Mouse (Mus musculus) CH12.LX (cell line): ENCODE data around the gene Cdc37. TPM values are rescaled to one million over a fixed set of nuclear protein-coding genes. Genes with fewer than 3 reads are reported as not detected.

Experiments
- DNase-seq: peaks from one replicate; pipeline ENCODE4 v3.0.0-alpha.2; 2013; ENCODE audit errors: extremely low read depth
- H3K27ac ChIP-seq: 2 replicates; pipeline ENCODE4 v1.5.1; 2012; ENCODE audit warnings: low read depth, mild to moderate bottlenecking, control low read depth, moderate library complexity; ENCODE audit not compliant: insufficient read depth
- H3K27me3 ChIP-seq: replicated peaks from 2 replicates; pipeline ENCODE3; 2012; ENCODE audit warnings: inconsistent platforms
- H3K36me3 ChIP-seq, 2 experiments: replicated peaks in 1 of 2; 2 replicates each; pipeline versions ENCODE3 to v1.6.1; 2012; ENCODE audit warnings: inconsistent platforms in 1 of 2, low read length in 1 of 2, mild to moderate bottlenecking in 1 of 2, mixed read lengths in 1 of 2, moderate library complexity in 1 of 2; ENCODE audit not compliant: control insufficient read depth in 1 of 2, insufficient read depth in 1 of 2
- H3K4me1 ChIP-seq, 2 experiments: 2 replicates each; pipeline ENCODE4 v1.6.1; 2012; ENCODE audit warnings: inconsistent platforms in 1 of 2, moderate library complexity in 1 of 2; ENCODE audit not compliant: insufficient read depth in 2 of 2, control insufficient read depth in 1 of 2
- H3K4me2 ChIP-seq: 2 replicates; pipeline ENCODE4 v1.6.1; 2012; ENCODE audit warnings: low read depth, mild to moderate bottlenecking, control low read depth; ENCODE audit not compliant: poor library complexity, insufficient read depth, severe bottlenecking
- H3K4me3 ChIP-seq, 3 experiments: fragments of 150-350 bp in 1 of 3; sonication (generic) in 1 of 3; replicated peaks in 1 of 3; 2 replicates each; pipeline versions ENCODE3 to v1.5.1; 2011 to 2012; ENCODE audit warnings: low read depth in 2 of 3, low read length in 2 of 3, mild to moderate bottlenecking in 2 of 3, moderate library complexity in 2 of 3, control low read depth in 1 of 3, improper control_type of control experiment in 1 of 3, inconsistent platforms in 1 of 3, mixed read lengths in 1 of 3; ENCODE audit not compliant: poor library complexity in 1 of 3
- H3K79me2 ChIP-seq: replicated peaks from 2 replicates; pipeline ENCODE4 v1.6.1; 2012; ENCODE audit warnings: mild to moderate bottlenecking, moderate library complexity; ENCODE audit not compliant: control insufficient read depth, poor library complexity, insufficient read depth, severe bottlenecking; ENCODE audit errors: extremely low read depth
- H3K9ac ChIP-seq: 2 replicates; pipeline ENCODE4 v1.6.1; 2012; ENCODE audit warnings: low read depth, mild to moderate bottlenecking, control low read depth, moderate library complexity; ENCODE audit not compliant: insufficient read depth
- H3K9me3 ChIP-seq: replicated peaks from 2 replicates; pipeline ENCODE3; 2012; ENCODE audit warnings: low read length, inconsistent platforms, mixed read lengths
- BHLHE40 ChIP-seq: IDR thresholded peaks from 2 replicates; pipeline ENCODE4 v1.6.1; 2011; ENCODE audit warnings: mild to moderate bottlenecking, low read depth, low read length, improper control_type of control experiment
- CTCF ChIP-seq, 2 experiments: IDR thresholded peaks in 1 of 2; conservative IDR thresholded peaks in 1 of 2; 2 replicates each; pipeline ENCODE4 v1.5.1; 2011 to 2012; ENCODE audit warnings: low read depth in 2 of 2, low read length in 2 of 2, improper control_type of control experiment in 1 of 2, inconsistent platforms in 1 of 2, mild to moderate bottlenecking in 1 of 2, moderate library complexity in 1 of 2
- EP300 ChIP-seq: IDR thresholded peaks from 2 replicates; pipeline ENCODE4 v1.6.1; 2011; ENCODE audit warnings: low read length, improper control_type of control experiment
- ETS1 ChIP-seq: conservative IDR thresholded peaks from 2 replicates; pipeline ENCODE4 v1.6.1; 2012; ENCODE audit warnings: low read depth, mild to moderate bottlenecking, inconsistent platforms, low read length, improper control_type of control experiment, moderate library complexity
- HCFC1 ChIP-seq: IDR thresholded peaks from 2 replicates; pipeline ENCODE4 v1.6.1; 2012; ENCODE audit warnings: low read depth, mild to moderate bottlenecking, inconsistent platforms, low read length, improper control_type of control experiment
- JUND ChIP-seq: conservative IDR thresholded peaks from 2 replicates; pipeline ENCODE4 v1.6.1; 2011; ENCODE audit warnings: low read depth, low read length, improper control_type of control experiment
- KAT2A ChIP-seq: IDR thresholded peaks from 2 replicates; pipeline ENCODE4 v1.6.1; 2012; ENCODE audit warnings: low read length, improper control_type of control experiment, inconsistent platforms; ENCODE audit not compliant: insufficient replicate concordance
- MAFK ChIP-seq: IDR thresholded peaks from 2 replicates; pipeline ENCODE4 v1.6.1; 2011; ENCODE audit warnings: low read length, improper control_type of control experiment; ENCODE audit not compliant: insufficient replicate concordance
- MAX ChIP-seq: IDR thresholded peaks from 2 replicates; pipeline ENCODE4 v1.6.1; 2011; ENCODE audit warnings: low read length, improper control_type of control experiment
- MAZ ChIP-seq: IDR thresholded peaks from 2 replicates; pipeline ENCODE4 v1.6.1; 2012; ENCODE audit warnings: low read depth, mild to moderate bottlenecking, inconsistent platforms, low read length, improper control_type of control experiment, moderate library complexity
- MXI1 ChIP-seq: IDR thresholded peaks from 2 replicates; pipeline ENCODE4 v1.6.1; 2011; ENCODE audit warnings: mild to moderate bottlenecking, low read depth, low read length, improper control_type of control experiment
- RAD21 ChIP-seq: IDR thresholded peaks from 2 replicates; pipeline ENCODE4 v1.6.1; 2011; ENCODE audit warnings: low read depth, mild to moderate bottlenecking, low read length, improper control_type of control experiment, moderate library complexity
- RCOR1 ChIP-seq: conservative IDR thresholded peaks from 2 replicates; pipeline ENCODE4 v1.6.1; 2012; ENCODE audit warnings: low read depth, mild to moderate bottlenecking, inconsistent platforms, low read length, improper control_type of control experiment
- SMC3 ChIP-seq: IDR thresholded peaks from 2 replicates; pipeline ENCODE4 v1.6.1; 2011; ENCODE audit warnings: low read depth, low read length, improper control_type of control experiment
- USF1 ChIP-seq: IDR thresholded peaks from 2 replicates; pipeline ENCODE4 v1.6.1; 2014; ENCODE audit warnings: low read depth, mild to moderate bottlenecking, inconsistent platforms, low read length, improper control_type of control experiment
- ZMIZ1 ChIP-seq: IDR thresholded peaks from 2 replicates; pipeline ENCODE4 v1.6.1; 2012; ENCODE audit warnings: low read depth, mild to moderate bottlenecking, inconsistent platforms, low read length, improper control_type of control experiment
- ZNF384 ChIP-seq: IDR thresholded peaks from 2 replicates; pipeline ENCODE4 v1.6.1; 2012; ENCODE audit warnings: low read depth, low read length, improper control_type of control experiment, inconsistent platforms
- dilution Hi-C: fragments of 300-500 bp; cut with MboI; formaldehyde crosslinking; loops from 2 replicates; pipeline ENCODE4 v1.14.3; 2020; ENCODE audit warnings: low sequenced_read_pairs; ENCODE audit not compliant: extremely low pct_unique_long_range_greater_than_20kb, extremely low pct_ligation_motif_present
- in situ Hi-C: fragments of 300-500 bp; cut with MboI; formaldehyde crosslinking; loops from 3 replicates; pipeline ENCODE4 v1.14.3; 2019; ENCODE audit warnings: low sequenced_read_pairs, low pct_ligation_motif_present, low pct_unique_long_range_greater_than_20kb, mixed read lengths
- polyA plus RNA-seq: library from polyadenylated mRNA; unstranded; fragments of >175 nt; gene quantifications from 2 replicates; pipeline ENCODE4 v1.2.1, GENCODE M21; 2012; ENCODE audit warnings: low read depth; ENCODE audit not compliant: insufficient read length
- total RNA-seq, 2 experiments: library from RNA; depleted of rRNA; stranded (reverse); fragments of 300-350 nt in 1 of 2; fragments of >200 nt in 1 of 2; gene quantifications; 2 replicates each; pipeline ENCODE4 v1.2.3; 2012 to 2014

Gene Cdc37
- total and polyA plus RNA-seq, 3 experiments = 87.2 to 447 (median 230) TPM

DNA sequence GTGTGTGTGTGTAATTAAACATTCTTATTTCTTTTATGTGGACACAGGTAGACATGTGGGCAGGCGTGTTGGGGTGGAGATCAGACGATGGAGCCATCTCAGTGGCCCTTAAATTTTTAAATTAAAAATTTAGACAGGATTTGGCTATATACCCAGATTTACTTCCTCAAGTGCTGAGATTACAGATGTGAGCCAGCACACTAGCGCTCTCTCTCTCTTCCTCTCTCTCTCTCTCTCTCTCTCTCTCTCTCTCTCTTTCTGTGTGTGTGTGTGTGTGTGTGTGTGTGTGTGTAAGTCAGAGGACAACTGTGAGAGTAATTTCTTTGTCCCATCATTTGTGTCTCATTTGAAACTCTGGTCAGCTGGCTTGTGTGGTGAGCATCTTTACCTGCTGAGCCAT, 40.9 kb upstream of the Cdc37 start:
- H3K36me3 ChIP-seq = peaks cover 23 to 55% of the 10 kb centered on the region in 2 experiments
- H3K4me2 ChIP-seq = no peak overlapping the region
- H3K27ac ChIP-seq = no peak overlapping the region
- no peak overlapping the region for H3K4me3 ChIP-seq
- TF ChIP-seq MAZ = no peak
- no peak for TF ChIP-seq ZMIZ1
- TF ChIP-seq USF1 = no peak
- peaks cover 13 to 39% of the 10 kb centered on the region in 2 experiments for H3K4me1 ChIP-seq
- no peaks in the 10 kb centered on the region for H3K27me3 ChIP-seq
- no peaks in the 10 kb centered on the region for H3K79me2 ChIP-seq
- in situ Hi-C loops (no loop called here), dilution Hi-C loops (no loop called here)
- H3K9me3 ChIP-seq = no peaks in the 10 kb centered on the region
- H3K9ac ChIP-seq = no peak overlapping the region
- DNase-seq = no peak

- H3K79me2 ChIP-seq = no peaks in the 10 kb centered on the region
- H3K4me2 ChIP-seq = no peak overlapping the region
- no peak overlapping the region for H3K27ac ChIP-seq
- no peaks in the 10 kb centered on the region for H3K9me3 ChIP-seq
- peak; percentile 46 for DNase-seq
- dilution Hi-C loops = no loop called here
- TF ChIP-seq MAFK = no peak
- TF ChIP-seq RCOR1 = no peak
- TF ChIP-seq SMC3 = peak; percentile 56
- peak in 1 of 2 experiments; percentile 80; a peak in 2 of 4 replicates for TF ChIP-seq CTCF (conservative IDR thresholded peaks at IDR 0.05 in 1 of 2, IDR thresholded peaks at IDR 0.05 in 1 of 2; ENCODE audit: low read depth in 2 of 2, low read length in 2 of 2)
- TF ChIP-seq ZNF384 = peak; percentile 55
- TF ChIP-seq RAD21 = peak; percentile 25
- peaks cover 23 to 58% of the 10 kb centered on the region in 2 experiments for H3K36me3 ChIP-seq
- in situ Hi-C loops = no loop called here
- H3K27me3 ChIP-seq = no peaks in the 10 kb centered on the region
- no peak overlapping the region for H3K9ac ChIP-seq
- no peak overlapping the region for H3K4me3 ChIP-seq
- peaks cover 7 to 33% of the 10 kb centered on the region in 2 experiments; a peak in 3 of 4 replicates for H3K4me1 ChIP-seq
These were observed 40.1 kb upstream of the Cdc37 start for GRCm38 (mm10) chr9:21189905-21190304.

- Histone ChIP-seq H3K27ac (no peak overlapping the region), H3K4me2 (no peak overlapping the region), H3K4me1 (peaks cover 24 to 61% of the 10 kb centered on the region in 2 experiments), H3K9ac (no peak overlapping the region), H3K4me3 (no peak overlapping the region), H3K27me3 (no peaks in the 10 kb centered on the region), H3K36me3 (peaks cover 0 to 25% of the 10 kb centered on the region in 2 experiments), H3K9me3 (no peaks in the 10 kb centered on the region), H3K79me2 (peaks cover 3% of the 10 kb centered on the region)
- dilution Hi-C loops (no loop called here), in situ Hi-C loops (no loop called here)
- no peak for DNase-seq
- TF ChIP-seq MAX (no peak), BHLHE40 (no peak), MXI1 (no peak), KAT2A (no peak), HCFC1 (no peak), EP300 (no peak), ETS1 (no peak), RAD21 (no peak), JUND (no peak), USF1 (no peak), SMC3 (no peak), MAFK (no peak)
These were observed 35.7 kb upstream of the Cdc37 start for GRCm38 (mm10) chr9:21185436-21185835.
